Mouse (Mus musculus): Measurements from ENCODE around the gene Phc3. TPM values are rescaled to one million over a fixed set of nuclear protein-coding genes. Genes with fewer than 3 reads are reported as not detected.

Gene Phc3
- polyA plus RNA-seq, 2 experiments = 1.9 to 2.9 TPM

- Histone ChIP-seq H3K27ac (no peak overlapping the region), H3K36me3 (replicated peaks; ENCODE audit: control insufficient read depth, insufficient read depth, low read depth) (no peaks in the 10 kb centered on the region), H3K4me3 (ENCODE audit: insufficient read depth in 1 of 2, low read depth in 2 of 2, low read length in 2 of 2) (no peak overlapping the region), H3K4me2 (ENCODE audit: low read depth) (no peak overlapping the region), H3K4me1 (replicated peaks; ENCODE audit: control insufficient read depth in 2 of 2, insufficient read depth in 2 of 2, low read length in 1 of 2) (peaks cover 0 to 1% of the 10 kb centered on the region in 2 experiments; a peak in 1 of 4 replicates), H3K27me3 (ENCODE audit: control insufficient read depth, insufficient read depth, low read length) (no peaks in the 10 kb centered on the region), H3K9me3 (ENCODE audit: control insufficient read depth, low read length) (no peaks in the 10 kb centered on the region), H3K9ac (replicated peaks) (no peak overlapping the region)
- WGBS (ENCODE audit: insufficient replicate concordance) = 58% methylated on average over 1 of the region's 1 CpGs
- TF ChIP-seq CTCF (IDR thresholded peaks at IDR 0.05; ENCODE audit: low read depth) (no peak), EP300 (IDR thresholded peaks at IDR 0.05; ENCODE audit: low read depth) (no peak)
- DNase-seq (ENCODE audit: low read depth in 3 of 3, low spot score in 3 of 3) (no peak), ATAC-seq (ENCODE audit: insufficient read depth) (no peak)
These were observed 99.2 kb downstream of the Phc3 start for GRCm38 (mm10) chr3:30869995-30870394.

GRCm38 (mm10) chr3:30868625-30869024, 100.6 kb downstream of the Phc3 start:
- no peaks in the 10 kb centered on the region for H3K9me3 ChIP-seq (ENCODE audit: control insufficient read depth, low read length)
- peaks cover 0 to 3% of the 10 kb centered on the region in 2 experiments; a peak in 1 of 4 replicates for H3K4me1 ChIP-seq (replicated peaks; ENCODE audit: control insufficient read depth in 2 of 2, insufficient read depth in 2 of 2, low read length in 1 of 2)
- H3K4me3 ChIP-seq (ENCODE audit: insufficient read depth in 1 of 2, low read depth in 2 of 2, low read length in 2 of 2) = no peak overlapping the region
- no peak for DNase-seq (ENCODE audit: low read depth in 3 of 3, low spot score in 3 of 3)
- ATAC-seq (ENCODE audit: insufficient read depth) = no peak
- no peak overlapping the region for H3K9ac ChIP-seq (replicated peaks)
- H3K36me3 ChIP-seq (replicated peaks; ENCODE audit: control insufficient read depth, insufficient read depth, low read depth) = no peaks in the 10 kb centered on the region
- no peaks in the 10 kb centered on the region for H3K27me3 ChIP-seq (ENCODE audit: control insufficient read depth, insufficient read depth, low read length)
- H3K4me2 ChIP-seq (ENCODE audit: low read depth) = no peak overlapping the region
- WGBS (ENCODE audit: insufficient replicate concordance) = 55% methylated on average over 5 of the region's 5 CpGs
- TF ChIP-seq CTCF (IDR thresholded peaks at IDR 0.05; ENCODE audit: low read depth) = no peak
- TF ChIP-seq EP300 (IDR thresholded peaks at IDR 0.05; ENCODE audit: low read depth) = no peak
- no peak overlapping the region for H3K27ac ChIP-seq

- no peaks in the 10 kb centered on the region for H3K27me3 ChIP-seq (ENCODE audit: control insufficient read depth, insufficient read depth, low read length)
- 69% methylated on average over 5 of the region's 5 CpGs for WGBS (ENCODE audit: insufficient replicate concordance)
- DNase-seq (ENCODE audit: low read depth in 3 of 3, low spot score in 3 of 3) (no peak), ATAC-seq (ENCODE audit: insufficient read depth) (no peak)
- no peak overlapping the region for H3K9ac ChIP-seq (replicated peaks)
- no peak overlapping the region for H3K4me3 ChIP-seq (ENCODE audit: insufficient read depth in 1 of 2, low read depth in 2 of 2, low read length in 2 of 2)
- no peaks in the 10 kb centered on the region for H3K9me3 ChIP-seq (ENCODE audit: control insufficient read depth, low read length)
- TF ChIP-seq EP300 (IDR thresholded peaks at IDR 0.05; ENCODE audit: low read depth) = no peak
- TF ChIP-seq CTCF (IDR thresholded peaks at IDR 0.05; ENCODE audit: low read depth) = no peak
- no peaks in the 10 kb centered on the region for H3K36me3 ChIP-seq (replicated peaks; ENCODE audit: control insufficient read depth, insufficient read depth, low read depth)
- no peak overlapping the region for H3K27ac ChIP-seq
- no peak overlapping the region for H3K4me2 ChIP-seq (ENCODE audit: low read depth)
- H3K4me1 ChIP-seq (replicated peaks; ENCODE audit: control insufficient read depth in 2 of 2, insufficient read depth in 2 of 2, low read length in 1 of 2) = peaks cover 0 to 3% of the 10 kb centered on the region in 2 experiments; a peak in 1 of 4 replicates
These were observed 101.0 kb downstream of the Phc3 start for GRCm38 (mm10) chr3:30868176-30868575.

GRCm38 (mm10) chr3:30864640-30865039, 104.6 kb downstream of the Phc3 start:
- DNase-seq (ENCODE audit: low read depth in 3 of 3, low spot score in 3 of 3) = no peak
- Histone ChIP-seq H3K9me3 (ENCODE audit: control insufficient read depth, low read length) (no peaks in the 10 kb centered on the region), H3K27me3 (ENCODE audit: control insufficient read depth, insufficient read depth, low read length) (no peaks in the 10 kb centered on the region), H3K36me3 (replicated peaks; ENCODE audit: control insufficient read depth, insufficient read depth, low read depth) (no peaks in the 10 kb centered on the region), H3K9ac (replicated peaks) (no peak overlapping the region), H3K4me1 (replicated peaks; ENCODE audit: control insufficient read depth in 2 of 2, insufficient read depth in 2 of 2, low read length in 1 of 2) (peaks cover 0 to 3% of the 10 kb centered on the region in 2 experiments; a peak in 1 of 4 replicates), H3K27ac (no peak overlapping the region), H3K4me2 (ENCODE audit: low read depth) (no peak overlapping the region), H3K4me3 (ENCODE audit: insufficient read depth in 1 of 2, low read depth in 2 of 2, low read length in 2 of 2) (no peak overlapping the region)
- no peak for TF ChIP-seq EP300 (IDR thresholded peaks at IDR 0.05; ENCODE audit: low read depth)
- no peak for ATAC-seq (ENCODE audit: insufficient read depth)
- 16% methylated on average over 1 of the region's 1 CpGs for WGBS (ENCODE audit: insufficient replicate concordance)

GRCm38 (mm10) chr3:30863712-30864435, 105.3 kb downstream of the Phc3 start:
- ATAC-seq (ENCODE audit: insufficient read depth) (no peak), DNase-seq (ENCODE audit: low read depth in 3 of 3, low spot score in 3 of 3) (no peak)
- no peak overlapping the region for H3K27ac ChIP-seq
- no peaks in the 10 kb centered on the region for H3K27me3 ChIP-seq (ENCODE audit: control insufficient read depth, insufficient read depth, low read length)
- WGBS (ENCODE audit: insufficient replicate concordance) = 34% methylated on average over 5 of the region's 5 CpGs
- H3K4me3 ChIP-seq (ENCODE audit: insufficient read depth in 1 of 2, low read depth in 2 of 2, low read length in 2 of 2) = no peak overlapping the region
- H3K36me3 ChIP-seq (replicated peaks; ENCODE audit: control insufficient read depth, insufficient read depth, low read depth) = no peaks in the 10 kb centered on the region
- H3K9ac ChIP-seq (replicated peaks) = no peak overlapping the region
- no peaks in the 10 kb centered on the region for H3K9me3 ChIP-seq (ENCODE audit: control insufficient read depth, low read length)
- no peak overlapping the region for H3K4me2 ChIP-seq (ENCODE audit: low read depth)
- H3K4me1 ChIP-seq (replicated peaks; ENCODE audit: control insufficient read depth in 2 of 2, insufficient read depth in 2 of 2, low read length in 1 of 2) = peaks cover 0 to 3% of the 10 kb centered on the region in 2 experiments; a peak in 1 of 4 replicates
- TF ChIP-seq EP300 (IDR thresholded peaks at IDR 0.05; ENCODE audit: low read depth) (no peak), CTCF (IDR thresholded peaks at IDR 0.05; ENCODE audit: low read depth) (no peak)

Data from liver, embryonic 14.5 days (tissue).